Mouse (Mus musculus) hindbrain, embryonic 13.5 days (tissue): Measurements from ENCODE around the gene Rps27. TPM values are rescaled to one million over a fixed set of nuclear protein-coding genes. Genes with fewer than 3 reads are reported as not detected.
A peak's percentile ranks its signal among the peaks of the same experiment; 100 is the strongest.
"Not testable (repeated sequence)": the region's sequence is repeated elsewhere in the genome, so short reads cannot be mapped to it uniquely, and the experiment has no call there.

Source experiments
- ATAC-seq: fragments of 200-750 bp; cut with Nextera tagmentation; 2 replicates; pipeline ENCODE4 v1.8.0; 2017; ENCODE audit warnings: moderate TSS enrichment; ENCODE audit not compliant: low FRiP score
- H3K27ac ChIP-seq: fragments of 300-500 bp; sonication (generic); 2 replicates; pipeline ENCODE4 v1.5.1; 2015; ENCODE audit warnings: inconsistent platforms, mild to moderate bottlenecking, moderate library complexity
- H3K27me3 ChIP-seq: fragments of 300-500 bp; sonication (generic); 2 replicates; pipeline ENCODE4 v1.6.1; 2015; ENCODE audit warnings: mild to moderate bottlenecking, inconsistent platforms
- H3K36me3 ChIP-seq: fragments of 300-500 bp; sonication (generic); 2 replicates; pipeline ENCODE4 v1.6.1; 2015; ENCODE audit warnings: mild to moderate bottlenecking, inconsistent platforms
- H3K4me1 ChIP-seq: fragments of 300-500 bp; sonication (generic); replicated peaks from 2 replicates; pipeline ENCODE4 v1.6.1; 2015; ENCODE audit warnings: inconsistent platforms
- H3K4me2 ChIP-seq: fragments of 300-500 bp; sonication (generic); 2 replicates; pipeline ENCODE4 v1.6.1; 2015; ENCODE audit warnings: inconsistent platforms, mild to moderate bottlenecking, moderate library complexity
- H3K4me3 ChIP-seq: fragments of 300-500 bp; sonication (generic); 2 replicates; pipeline ENCODE4 v1.5.1; 2015; ENCODE audit warnings: mild to moderate bottlenecking, inconsistent platforms
- H3K9ac ChIP-seq: fragments of 300-500 bp; sonication (generic); 2 replicates; pipeline ENCODE4 v1.6.1; 2015; ENCODE audit warnings: mild to moderate bottlenecking, inconsistent platforms
- H3K9me3 ChIP-seq: fragments of 300-500 bp; sonication (generic); 2 replicates; pipeline ENCODE4 v1.6.1; 2016; ENCODE audit warnings: inconsistent platforms
- WGBS: fragments of 180-500 bp; shearing (Covaris S2); methylation state at CpG from one replicate; pipeline ENCODE4 v1.1.7; 2015; 5-methylcytosine and 5-hydroxymethylcytosine counted together
- polyA plus RNA-seq: library from polyadenylated mRNA; unstranded; fragments of >200 nt; fragmentation: Nextera tagmentation; extraction: Ambion mirVana; gene quantifications from 2 replicates; pipeline ENCODE4 v1.2.1, GENCODE M21; 2015

Rps27 gene
- polyA plus RNA-seq = 1,053 and 1,153 TPM in 2 replicates

- H3K36me3 ChIP-seq = peaks cover 41% of the 10 kb centered on the region
- H3K4me1 ChIP-seq = peaks cover 29% of the 10 kb centered on the region
- peak within 1 kb of the TSS; percentile 86 for H3K4me3 ChIP-seq
- H3K27ac ChIP-seq = peak within 1 kb of the TSS; percentile 92
- ATAC-seq = peak; percentile 95
- H3K4me2 ChIP-seq = peak within 1 kb of the TSS; percentile 95
- no peaks in the 10 kb centered on the region for H3K27me3 ChIP-seq
- under 1% methylated on average over 42 of the region's 42 CpGs for WGBS
- H3K9me3 ChIP-seq = no peaks in the 10 kb centered on the region
- peak within 1 kb of the TSS; percentile 91 for H3K9ac ChIP-seq
These were observed at the start of gene Rps27, which contains the start of gene Rab13 for GRCm38 (mm10) chr3:90213377-90213866. Gene Rps27 (minus strand): TSS chr3:90213651. Gene Rab13 (plus strand): TSS chr3:90213695.

GRCm38 (mm10) chr3:90258521-90258920, 45.1 kb upstream of the Rps27 start:
- H3K27me3 ChIP-seq = no peaks in the 10 kb centered on the region
- ATAC-seq = no peak
- H3K4me3 ChIP-seq = no peak overlapping the region
- no peaks in the 10 kb centered on the region for H3K9me3 ChIP-seq
- no peak overlapping the region for H3K4me2 ChIP-seq
- H3K27ac ChIP-seq = no peak overlapping the region
- no peak overlapping the region for H3K9ac ChIP-seq
- H3K36me3 ChIP-seq = peaks cover 69% of the 10 kb centered on the region
- peaks cover 25% of the 10 kb centered on the region for H3K4me1 ChIP-seq
- 93% methylated on average over 4 of the region's 4 CpGs for WGBS

GRCm38 (mm10) chr3:90256731-90257530, 43.5 kb upstream of the Rps27 start:
- ATAC-seq = no peak
- no peak overlapping the region for H3K27ac ChIP-seq
- H3K9ac ChIP-seq = no peak overlapping the region
- H3K4me2 ChIP-seq = no peak overlapping the region
- peaks cover 53% of the 10 kb centered on the region for H3K36me3 ChIP-seq
- H3K4me3 ChIP-seq = no peak overlapping the region
- 92% methylated on average over 19 of the region's 19 CpGs for WGBS
- H3K9me3 ChIP-seq = no peaks in the 10 kb centered on the region
- H3K4me1 ChIP-seq = peaks cover 29% of the 10 kb centered on the region
- no peaks in the 10 kb centered on the region for H3K27me3 ChIP-seq

GRCm38 (mm10) chr3:90255784-90256353, 42.4 kb upstream of the Rps27 start:
- Histone ChIP-seq H3K27me3 (no peaks in the 10 kb centered on the region), H3K9ac (no peak overlapping the region; the same call in 1 of the 2 replicates), H3K4me2 (peak overlapping the region; percentile 78), H3K36me3 (peaks cover 52% of the 10 kb centered on the region), H3K4me1 (peaks cover 34% of the 10 kb centered on the region), H3K9me3 (no peaks in the 10 kb centered on the region), H3K4me3 (no peak overlapping the region), H3K27ac (no peak overlapping the region)
- no peak for ATAC-seq
- 95% methylated on average over 14 of the region's 14 CpGs for WGBS

- Histone ChIP-seq H3K36me3 (peaks cover 49% of the 10 kb centered on the region), H3K27ac (peak overlapping the region; percentile 91), H3K4me3 (peak overlapping the region; percentile 91), H3K27me3 (no peaks in the 10 kb centered on the region), H3K4me2 (peak overlapping the region; percentile 78), H3K9me3 (no peaks in the 10 kb centered on the region), H3K9ac (peak overlapping the region; percentile 96), H3K4me1 (peaks cover 38% of the 10 kb centered on the region)
- no peak for ATAC-seq
- 23% methylated on average over 2 of the region's 2 CpGs for WGBS
These were observed 41.7 kb upstream of the Rps27 start for GRCm38 (mm10) chr3:90255194-90255565.

GRCm38 (mm10) chr3:90254419-90255193, 41.2 kb upstream of the Rps27 start:
- peak overlapping the region; percentile 96 for H3K9ac ChIP-seq
- H3K4me3 ChIP-seq = peak overlapping the region; percentile 91
- H3K4me2 ChIP-seq = peak overlapping the region; percentile 78
- peak; percentile 71 for ATAC-seq
- H3K4me1 ChIP-seq = peaks cover 39% of the 10 kb centered on the region
- WGBS = under 1% methylated on average over 41 of the region's 41 CpGs
- peaks cover 44% of the 10 kb centered on the region for H3K36me3 ChIP-seq
- no peaks in the 10 kb centered on the region for H3K27me3 ChIP-seq
- no peaks in the 10 kb centered on the region for H3K9me3 ChIP-seq
- peak overlapping the region; percentile 91 for H3K27ac ChIP-seq

- peak within 1 kb of the TSS; percentile 91 for H3K4me3 ChIP-seq
- peak within 1 kb of the TSS; percentile 96 for H3K9ac ChIP-seq
- peaks cover 36% of the 10 kb centered on the region for H3K36me3 ChIP-seq
- ATAC-seq = peak; percentile 98
- H3K27me3 ChIP-seq = no peaks in the 10 kb centered on the region
- peaks cover 46% of the 10 kb centered on the region for H3K4me1 ChIP-seq
- peak within 1 kb of the TSS; percentile 78 for H3K4me2 ChIP-seq
- peak within 1 kb of the TSS; percentile 91 for H3K27ac ChIP-seq
- no peaks in the 10 kb centered on the region for H3K9me3 ChIP-seq
- whole genome bisulfite sequencing = 2% methylated on average over 38 of the region's 40 CpGs
These were observed 40.4 kb upstream of the Rps27 start, which contains the start of gene Crtc2 for GRCm38 (mm10) chr3:90253653-90254418. Gene Crtc2 (plus strand): TSS chr3:90254163.

GRCm38 (mm10) chr3:90253174-90253573, 39.7 kb upstream of the Rps27 start:
- H3K9ac ChIP-seq, H3K27ac ChIP-seq, H3K9me3 ChIP-seq, H3K27me3 ChIP-seq: not testable (repeated sequence)
- Histone ChIP-seq H3K4me1 (peaks cover 52% of the 10 kb centered on the region), H3K4me2 (peak overlapping the region; percentile 78), H3K36me3 (peaks cover 29% of the 10 kb centered on the region), H3K4me3 (peak overlapping the region; percentile 91; the same call in 1 of the 2 replicates)
- WGBS = 68% methylated on average over 1 of the region's 1 CpGs
- ATAC-seq = peak; percentile 2; the same call in 1 of the 2 replicates

- H3K9ac ChIP-seq, H3K4me3 ChIP-seq, ATAC-seq, H3K27ac ChIP-seq, H3K4me2 ChIP-seq, H3K9me3 ChIP-seq, H3K27me3 ChIP-seq: not testable (repeated sequence)
- peaks cover 24% of the 10 kb centered on the region for H3K36me3 ChIP-seq
- 100% methylated on average over 2 of the region's 2 CpGs for WGBS
- peaks cover 53% of the 10 kb centered on the region for H3K4me1 ChIP-seq
These were observed 39.2 kb upstream of the Rps27 start for GRCm38 (mm10) chr3:90252659-90253058.

- not testable (repeated sequence) for H3K27me3 ChIP-seq, H3K27ac ChIP-seq, H3K9me3 ChIP-seq, H3K9ac ChIP-seq, H3K4me3 ChIP-seq, H3K4me2 ChIP-seq, ATAC-seq
- Histone ChIP-seq H3K4me1 (peaks cover 52% of the 10 kb centered on the region), H3K36me3 (peaks cover 15% of the 10 kb centered on the region)
- WGBS = 98% methylated on average over 9 of the region's 12 CpGs
These were observed 38.3 kb upstream of the Rps27 start for GRCm38 (mm10) chr3:90251731-90252226.

GRCm38 (mm10) chr3:90250791-90251190, 37.3 kb upstream of the Rps27 start:
- no peaks in the 10 kb centered on the region for H3K9me3 ChIP-seq
- H3K36me3 ChIP-seq = peaks cover 14% of the 10 kb centered on the region
- peaks cover 42% of the 10 kb centered on the region for H3K4me1 ChIP-seq
- H3K4me3 ChIP-seq = no peak overlapping the region
- no peak overlapping the region for H3K27ac ChIP-seq
- no peak overlapping the region for H3K9ac ChIP-seq
- 89% methylated on average over 6 of the region's 6 CpGs for WGBS
- H3K4me2 ChIP-seq = no peak overlapping the region
- H3K27me3 ChIP-seq = no peaks in the 10 kb centered on the region
- no peak for ATAC-seq
